Mouse (Mus musculus): Measurements from ENCODE around the gene Serpina12. TPM values are rescaled to one million over a fixed set of nuclear protein-coding genes. Genes with fewer than 3 reads are reported as not detected.

Serpina12 gene
- polyA plus RNA-seq (2014; fragmentation: Illumina TruSeq; extraction: RNeasy Lipid Tissue Mini Kit (QIAGEN cat#74804); ENCODE audit: low read depth, low replicate concordance), result not detected

GRCm38 (mm10) chr12:104044343-104044742 is at the start of gene Serpina12:
Gene Serpina12 (minus strand): TSS chr12:104044443.

GRCm38 (mm10) chr12:104013620-104014019 is 30.6 kb downstream of the Serpina12 start, which contains the start of gene Serpina9:
Gene Serpina9 (minus strand): TSS chr12:104013755.

GRCm38 (mm10) chr12:103989857-103990256 is 54.4 kb downstream of the Serpina12 start, which contains the start of gene Serpina11:
Gene Serpina11 (minus strand): TSS chr12:103989957.

Other genes with a start within 250 kb of the Serpina12 start
- 0.98 TPM for gene Serpina1b, start 214.1 kb downstream of the Serpina12 start, polyA plus RNA-seq (2014; fragmentation: Illumina TruSeq; extraction: RNeasy Lipid Tissue Mini Kit (QIAGEN cat#74804); ENCODE audit: low read depth, low replicate concordance)
- not detected for gene Serpina1a, start 180.9 kb downstream of the Serpina12 start, polyA plus RNA-seq (2014; fragmentation: Illumina TruSeq; extraction: RNeasy Lipid Tissue Mini Kit (QIAGEN cat#74804); ENCODE audit: low read depth, low replicate concordance)
- gene Serpina1c, start 139.6 kb downstream of the Serpina12 start, polyA plus RNA-seq (2014; fragmentation: Illumina TruSeq; extraction: RNeasy Lipid Tissue Mini Kit (QIAGEN cat#74804); ENCODE audit: low read depth, low replicate concordance), result not detected
- 0.57 TPM for gene Serpina1e, start 85.5 kb downstream of the Serpina12 start, polyA plus RNA-seq (2014; fragmentation: Illumina TruSeq; extraction: RNeasy Lipid Tissue Mini Kit (QIAGEN cat#74804); ENCODE audit: low read depth, low replicate concordance)
- not detected for gene Serpina11, start 54.5 kb downstream of the Serpina12 start, polyA plus RNA-seq (2014; fragmentation: Illumina TruSeq; extraction: RNeasy Lipid Tissue Mini Kit (QIAGEN cat#74804); ENCODE audit: low read depth, low replicate concordance)
- gene Serpina9, start 30.7 kb downstream of the Serpina12 start, polyA plus RNA-seq (2014; fragmentation: Illumina TruSeq; extraction: RNeasy Lipid Tissue Mini Kit (QIAGEN cat#74804); ENCODE audit: low read depth, low replicate concordance), result 0.69 TPM
- not detected for gene Serpina5, start 56.7 kb upstream of the Serpina12 start, polyA plus RNA-seq (2014; fragmentation: Illumina TruSeq; extraction: RNeasy Lipid Tissue Mini Kit (QIAGEN cat#74804); ENCODE audit: low read depth, low replicate concordance)
- not detected for gene Serpina3a, start 68.3 kb upstream of the Serpina12 start, polyA plus RNA-seq (2014; fragmentation: Illumina TruSeq; extraction: RNeasy Lipid Tissue Mini Kit (QIAGEN cat#74804); ENCODE audit: low read depth, low replicate concordance)
- gene Serpina3b, start 83.6 kb upstream of the Serpina12 start, polyA plus RNA-seq (2014; fragmentation: Illumina TruSeq; extraction: RNeasy Lipid Tissue Mini Kit (QIAGEN cat#74804); ENCODE audit: low read depth, low replicate concordance), result not detected
- gene Serpina3c, start 109.4 kb upstream of the Serpina12 start, polyA plus RNA-seq (2014; fragmentation: Illumina TruSeq; extraction: RNeasy Lipid Tissue Mini Kit (QIAGEN cat#74804); ENCODE audit: low read depth, low replicate concordance), result 1.1 TPM
- 0.79 TPM for gene Serpina3f, start 170.1 kb upstream of the Serpina12 start, polyA plus RNA-seq (2014; fragmentation: Illumina TruSeq; extraction: RNeasy Lipid Tissue Mini Kit (QIAGEN cat#74804); ENCODE audit: low read depth, low replicate concordance)
- gene Serpina3g, start 191.8 kb upstream of the Serpina12 start, polyA plus RNA-seq (2014; fragmentation: Illumina TruSeq; extraction: RNeasy Lipid Tissue Mini Kit (QIAGEN cat#74804); ENCODE audit: low read depth, low replicate concordance), result 2.8 TPM
- not detected for gene Serpina3i, start 218.7 kb upstream of the Serpina12 start, polyA plus RNA-seq (2014; fragmentation: Illumina TruSeq; extraction: RNeasy Lipid Tissue Mini Kit (QIAGEN cat#74804); ENCODE audit: low read depth, low replicate concordance)

All from sigmoid colon, adult 10 weeks (tissue).